Mouse (Mus musculus) forebrain, embryonic 15.5 days (tissue): ENCODE measurements around the gene Fgfr2. TPM values are rescaled to one million over a fixed set of nuclear protein-coding genes. Genes with fewer than 3 reads are reported as not detected.

Experiments used
- ATAC-seq: fragments of 200-750 bp; cut with Nextera tagmentation; replicated peaks from 2 replicates; pipeline ENCODE4 v1.8.0; 2017; ENCODE audit warnings: mild to moderate bottlenecking, moderate TSS enrichment, moderate library complexity
- H3K27ac ChIP-seq: fragments of 300-500 bp; sonication (generic); replicated peaks from 2 replicates; pipeline ENCODE4 v1.5.1; 2015; ENCODE audit warnings: mild to moderate bottlenecking, inconsistent platforms
- H3K27me3 ChIP-seq: fragments of 300-500 bp; sonication (generic); 2 replicates; pipeline ENCODE4 v1.6.1; 2015; ENCODE audit warnings: inconsistent platforms
- H3K36me3 ChIP-seq: fragments of 300-500 bp; sonication (generic); 2 replicates; pipeline ENCODE4 v1.6.1; 2015; ENCODE audit warnings: mild to moderate bottlenecking, inconsistent platforms
- H3K4me1 ChIP-seq: fragments of 300-500 bp; sonication (generic); 2 replicates; pipeline ENCODE4 v1.6.1; 2015; ENCODE audit warnings: inconsistent platforms
- H3K4me2 ChIP-seq: fragments of 300-500 bp; sonication (generic); replicated peaks from 2 replicates; pipeline ENCODE4 v1.6.1; 2015; ENCODE audit warnings: mild to moderate bottlenecking, inconsistent platforms
- H3K4me3 ChIP-seq: fragments of 300-500 bp; sonication (generic); 2 replicates; pipeline ENCODE4 v1.5.1; 2015; ENCODE audit warnings: mild to moderate bottlenecking, inconsistent platforms
- H3K9ac ChIP-seq: fragments of 300-500 bp; sonication (generic); replicated peaks from 2 replicates; pipeline ENCODE4 v1.6.1; 2015; ENCODE audit warnings: mild to moderate bottlenecking, inconsistent platforms
- H3K9me3 ChIP-seq: fragments of 300-500 bp; sonication (generic); 2 replicates; pipeline ENCODE4 v1.6.1; 2016; ENCODE audit warnings: inconsistent platforms
- WGBS: fragments of 180-500 bp; shearing (Covaris S2); methylation state at CpG from one replicate; pipeline ENCODE4 v1.1.7; 2015; ENCODE audit warnings: mixed read lengths; 5-methylcytosine and 5-hydroxymethylcytosine counted together
- polyA plus RNA-seq: library from polyadenylated mRNA; unstranded; fragments of >200 nt; fragmentation: Nextera tagmentation; extraction: Ambion mirVana; gene quantifications from 2 replicates; pipeline ENCODE4 v1.2.1, GENCODE M21; 2015

Fgfr2 gene
- polyA plus RNA-seq, 1 experiment from 2014 or later, result 48.1 TPM

DNA sequence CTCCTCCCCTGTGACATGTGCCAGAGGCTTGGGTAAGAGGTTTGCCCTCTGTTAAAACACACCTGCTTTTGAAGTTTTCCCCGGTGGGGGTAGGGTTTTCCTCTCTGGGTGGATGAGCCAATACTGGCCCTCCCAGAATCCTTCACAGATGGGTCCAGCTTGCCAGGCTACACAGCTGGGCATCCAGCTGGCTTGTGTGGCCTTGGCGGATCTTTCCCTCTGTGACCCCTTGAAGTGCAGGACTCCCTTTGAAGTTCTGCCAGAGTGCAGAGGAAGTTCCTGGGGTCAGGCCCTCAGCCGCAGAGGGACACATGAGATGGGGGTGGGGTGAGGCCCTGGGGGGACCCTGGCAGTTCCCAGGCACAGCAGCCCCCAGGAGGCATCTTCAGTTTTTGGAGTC lies 507.8 kb downstream of the Fgfr2 start:
- no peak overlapping the region for H3K4me2 ChIP-seq
- no peak overlapping the region for H3K9ac ChIP-seq
- no peak overlapping the region for H3K27ac ChIP-seq
- H3K9me3 ChIP-seq, result no peaks in the 10 kb centered on the region
- H3K27me3 ChIP-seq, result no peaks in the 10 kb centered on the region
- peaks cover 6% of the 10 kb centered on the region; the same call in 1 of the 2 replicates for H3K4me1 ChIP-seq
- no peaks in the 10 kb centered on the region for H3K36me3 ChIP-seq
- ATAC-seq, result no peak
- no peak overlapping the region for H3K4me3 ChIP-seq
- WGBS, result 21% methylated on average over 3 of the region's 3 CpGs

DNA sequence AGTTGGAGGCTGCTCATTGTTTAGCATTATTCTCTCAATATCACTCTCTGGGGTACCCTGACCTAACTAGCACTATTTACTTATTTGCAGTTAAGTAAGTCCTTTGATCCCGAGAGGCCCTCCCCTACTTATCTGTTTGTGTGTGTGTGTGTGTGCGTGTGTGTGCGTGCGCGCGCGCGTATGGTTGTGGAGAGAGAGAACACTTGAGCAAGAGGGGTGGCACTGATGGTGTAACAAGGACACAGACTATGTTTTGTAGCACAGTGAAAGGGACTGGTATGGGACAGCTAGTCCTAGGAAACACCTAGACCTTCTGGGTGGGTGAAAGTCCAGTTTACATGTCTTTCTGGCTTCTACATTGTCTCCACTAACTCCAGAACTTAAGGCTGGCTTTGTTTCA lies 511.6 kb downstream of the Fgfr2 start:
- H3K4me2 ChIP-seq, result no peak overlapping the region
- ATAC-seq, result no peak
- H3K27me3 ChIP-seq, result 0 out of 2 replicates have a peak, but pooled peaks cover 4% of the 10 kb centered on the region
- no peak overlapping the region for H3K4me3 ChIP-seq
- no peaks in the 10 kb centered on the region for H3K36me3 ChIP-seq
- no peak overlapping the region for H3K27ac ChIP-seq
- H3K4me1 ChIP-seq, result peaks cover 8% of the 10 kb centered on the region; the same call in 1 of the 2 replicates
- H3K9me3 ChIP-seq, result no peaks in the 10 kb centered on the region
- 94% methylated on average over 8 of the region's 8 CpGs for WGBS
- no peak overlapping the region for H3K9ac ChIP-seq

DNA sequence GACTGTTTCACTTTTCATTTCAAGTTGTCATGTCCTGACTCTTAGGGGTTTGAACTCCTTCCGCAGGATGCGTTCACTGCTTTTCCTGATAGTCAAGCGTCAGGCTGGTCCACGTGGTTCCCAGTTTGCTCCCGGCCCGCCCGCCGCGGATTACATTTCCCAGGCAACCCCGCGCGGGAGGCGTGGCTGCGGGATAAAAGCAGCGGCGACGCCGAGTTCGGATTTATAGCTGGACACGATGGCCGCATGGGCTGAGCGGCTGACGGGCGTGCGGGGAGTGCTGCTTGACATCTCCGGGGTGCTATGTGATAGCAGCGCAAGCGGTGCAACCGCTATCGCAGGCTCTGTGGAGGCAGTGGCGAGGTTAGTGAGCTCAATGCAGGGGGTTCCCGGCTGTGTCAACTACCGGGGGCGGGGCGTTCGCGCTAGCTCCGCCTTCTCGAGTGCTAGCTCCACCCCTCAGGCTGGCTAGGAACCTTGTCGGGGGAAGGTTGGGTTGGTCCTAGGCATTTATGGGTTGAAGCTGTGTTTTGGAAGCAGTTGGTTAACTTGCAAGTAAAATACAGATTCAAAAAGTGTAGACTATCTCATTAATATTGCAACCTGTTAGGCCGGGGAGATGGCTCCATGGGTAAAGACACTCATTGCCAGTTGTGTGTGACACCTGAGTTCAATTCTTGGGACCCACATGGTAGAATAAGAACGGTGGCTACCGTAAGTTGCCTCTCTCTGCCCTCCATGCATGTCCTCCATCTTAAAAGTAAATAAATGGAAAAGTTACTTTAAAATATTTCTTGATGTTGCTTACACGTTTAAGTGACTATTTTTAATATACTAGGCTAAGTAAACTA lies 512.5 kb downstream of the Fgfr2 start, which contains the start of gene Lhpp:
Gene Lhpp, plus strand, starts transcription at position 171 of the 851 bp plus-strand sequence.
- no peak within 1 kb of the TSS for H3K27ac ChIP-seq
- WGBS, result 8% methylated on average over 44 of the region's 44 CpGs
- peak within 1 kb of the TSS; percentile 66 for H3K4me2 ChIP-seq
- peak; percentile 92 for ATAC-seq
- no peaks in the 10 kb centered on the region for H3K36me3 ChIP-seq
- no peaks in the 10 kb centered on the region for H3K9me3 ChIP-seq
- peaks cover 8% of the 10 kb centered on the region; the same call in 1 of the 2 replicates for H3K4me1 ChIP-seq
- H3K9ac ChIP-seq, result peak within 1 kb of the TSS; percentile 52
- H3K4me3 ChIP-seq, result peak within 1 kb of the TSS; percentile 52
- H3K27me3 ChIP-seq, result 0 out of 2 replicates have a peak, but pooled peaks cover 4% of the 10 kb centered on the region

DNA sequence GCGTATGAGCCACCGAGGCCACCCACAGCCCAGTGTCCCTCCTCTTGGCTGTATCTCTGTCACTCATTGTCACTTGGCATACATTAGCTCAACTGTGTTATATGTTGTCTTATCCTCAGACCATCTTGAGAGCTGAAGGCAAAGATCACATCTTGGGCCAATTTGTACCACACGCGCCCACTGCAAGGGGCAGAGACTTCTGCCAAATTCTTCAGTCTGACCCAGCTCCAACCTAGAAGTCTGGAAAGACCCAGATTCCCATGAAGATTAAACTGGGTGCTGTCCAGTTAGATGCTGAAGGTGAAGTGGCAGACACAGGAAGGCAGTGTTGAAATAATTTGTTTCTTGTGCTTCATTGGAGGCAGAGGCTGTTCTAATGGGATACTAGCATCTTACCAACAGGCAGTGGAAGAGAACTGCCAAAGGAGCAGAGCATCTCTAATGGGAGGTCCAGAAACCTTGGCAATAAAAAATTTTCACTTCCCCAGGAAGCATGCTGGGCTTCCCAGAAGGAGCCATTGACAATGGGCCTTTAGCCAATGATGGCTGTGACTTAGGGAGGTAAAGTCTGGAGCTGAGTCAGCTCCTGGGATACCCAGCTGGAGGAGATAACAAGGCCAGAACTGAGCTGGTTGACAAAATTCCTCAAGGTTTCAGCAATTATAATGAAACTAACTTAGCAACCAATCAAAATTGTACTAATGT lies 514.7 kb downstream of the Fgfr2 start:
- no peak overlapping the region for H3K4me2 ChIP-seq
- H3K4me1 ChIP-seq, result peaks cover 8% of the 10 kb centered on the region; the same call in 1 of the 2 replicates
- 89% methylated on average over 4 of the region's 4 CpGs for WGBS
- no peak overlapping the region for H3K27ac ChIP-seq
- no peaks in the 10 kb centered on the region for H3K9me3 ChIP-seq
- ATAC-seq, result no peak
- H3K9ac ChIP-seq, result no peak overlapping the region
- H3K27me3 ChIP-seq, result peaks cover 8% of the 10 kb centered on the region; the same call in 1 of the 2 replicates
- no peaks in the 10 kb centered on the region for H3K36me3 ChIP-seq
- H3K4me3 ChIP-seq, result no peak overlapping the region

DNA sequence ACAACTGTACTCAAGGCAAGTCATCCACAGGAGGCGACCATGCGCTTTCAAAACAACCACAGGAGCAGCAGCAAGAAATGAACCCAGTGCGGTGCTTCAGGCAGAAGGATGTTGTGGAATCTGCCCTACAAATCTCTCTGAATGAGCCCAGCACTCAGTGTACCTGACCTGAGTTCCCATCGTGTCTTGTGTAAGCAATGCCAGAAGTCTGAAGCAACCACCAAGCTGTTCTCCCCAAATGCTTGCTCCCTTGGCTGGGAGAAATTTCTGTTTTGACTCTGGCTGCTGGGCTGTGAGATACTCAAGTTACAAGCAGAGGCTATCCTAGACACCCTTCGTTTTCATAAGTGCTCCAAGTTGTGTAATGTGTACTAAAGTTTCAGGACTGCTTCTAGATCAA lies 517.5 kb downstream of the Fgfr2 start:
- Histone ChIP-seq H3K27me3 (peaks cover 34% of the 10 kb centered on the region), H3K36me3 (no peaks in the 10 kb centered on the region), H3K9me3 (no peaks in the 10 kb centered on the region), H3K27ac (no peak overlapping the region), H3K4me1 (peaks cover 5% of the 10 kb centered on the region; the same call in 1 of the 2 replicates), H3K9ac (no peak overlapping the region), H3K4me2 (no peak overlapping the region), H3K4me3 (no peak overlapping the region)
- ATAC-seq, result no peak
- 70% methylated on average over 5 of the region's 5 CpGs for WGBS

DNA sequence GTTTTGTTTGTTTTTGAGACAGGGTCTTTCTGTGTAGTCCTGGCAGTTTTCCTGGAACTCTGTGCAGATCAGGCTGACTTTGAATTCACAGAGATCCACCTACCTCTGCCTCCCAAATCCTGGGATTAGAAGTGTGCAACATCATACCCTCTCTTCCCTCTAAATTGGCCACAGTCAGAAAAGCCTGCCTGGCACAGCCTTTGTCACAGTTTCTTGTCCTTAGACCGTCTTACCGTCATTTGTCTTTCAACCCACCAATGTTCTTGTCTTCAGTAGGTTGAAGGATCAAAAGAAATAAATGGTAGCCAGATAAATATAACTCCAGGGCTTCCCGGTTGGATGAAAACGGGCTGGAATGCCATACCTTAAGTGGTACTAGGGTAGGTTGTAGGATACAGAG lies 518.4 kb downstream of the Fgfr2 start:
- Histone ChIP-seq H3K36me3 (no peaks in the 10 kb centered on the region), H3K9ac (no peak overlapping the region), H3K27ac (no peak overlapping the region), H3K9me3 (no peaks in the 10 kb centered on the region), H3K27me3 (peaks cover 43% of the 10 kb centered on the region), H3K4me1 (peaks cover 5% of the 10 kb centered on the region), H3K4me3 (no peak overlapping the region), H3K4me2 (no peak overlapping the region)
- 84% methylated on average over 4 of the region's 4 CpGs for WGBS
- no peak for ATAC-seq

DNA sequence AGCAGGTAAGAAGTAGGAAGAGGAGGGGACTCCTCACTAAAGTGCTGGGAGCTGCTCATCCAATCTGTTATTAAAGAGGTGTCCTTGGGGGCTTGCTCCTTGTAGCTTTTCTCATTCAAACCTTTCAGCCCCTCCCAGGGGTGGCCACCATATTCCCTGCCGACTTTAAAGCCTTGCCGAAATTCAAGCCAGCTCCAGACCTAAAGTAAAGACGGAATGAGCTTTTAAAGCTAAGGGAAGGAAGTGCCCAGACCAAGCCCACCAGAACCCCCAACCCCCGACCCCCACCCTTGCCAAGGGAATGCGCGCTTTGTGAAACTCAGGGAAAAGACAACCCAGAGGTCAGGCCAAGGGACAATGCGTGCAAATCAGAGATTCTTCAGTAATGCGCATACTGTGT lies 522.2 kb downstream of the Fgfr2 start:
- 12% methylated on average over 8 of the region's 8 CpGs for WGBS
- no peaks in the 10 kb centered on the region for H3K36me3 ChIP-seq
- H3K27me3 ChIP-seq, result peaks cover 77% of the 10 kb centered on the region
- no peak overlapping the region for H3K9ac ChIP-seq
- no peak overlapping the region for H3K4me2 ChIP-seq
- H3K9me3 ChIP-seq, result no peaks in the 10 kb centered on the region
- H3K27ac ChIP-seq, result no peak overlapping the region
- no peak overlapping the region for H3K4me3 ChIP-seq
- peaks cover 34% of the 10 kb centered on the region for H3K4me1 ChIP-seq
- no peak for ATAC-seq

DNA sequence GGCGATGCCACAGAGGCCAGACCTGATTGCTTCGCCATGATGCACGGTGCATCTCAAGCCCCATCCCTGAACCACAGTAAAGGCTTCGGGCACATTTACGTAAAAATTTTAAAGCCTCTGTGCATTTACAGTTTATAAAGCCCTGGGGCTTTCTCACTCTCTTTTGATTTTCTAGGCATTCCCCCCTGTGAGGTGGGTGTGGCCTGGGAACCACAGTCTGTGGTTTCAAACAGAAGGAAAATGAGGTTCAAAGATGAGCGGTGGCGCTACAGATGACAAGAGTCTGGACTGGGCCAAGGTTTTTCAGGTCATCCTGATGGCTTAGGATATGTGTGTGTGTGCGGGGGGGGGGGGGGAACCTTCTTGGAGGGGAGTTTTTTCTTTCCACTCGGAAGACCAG lies 523.1 kb downstream of the Fgfr2 start:
- WGBS, result 1% methylated on average over 9 of the region's 9 CpGs
- Histone ChIP-seq H3K9me3 (no peaks in the 10 kb centered on the region), H3K36me3 (no peaks in the 10 kb centered on the region), H3K27ac (no peak overlapping the region), H3K4me3 (peak overlapping the region; percentile 35), H3K4me1 (peaks cover 34% of the 10 kb centered on the region), H3K9ac (no peak overlapping the region), H3K4me2 (peak overlapping the region; percentile 68), H3K27me3 (peaks cover 86% of the 10 kb centered on the region)
- ATAC-seq, result 0 out of 2 replicates have a peak, but pooled peaks have one; percentile 13

DNA sequence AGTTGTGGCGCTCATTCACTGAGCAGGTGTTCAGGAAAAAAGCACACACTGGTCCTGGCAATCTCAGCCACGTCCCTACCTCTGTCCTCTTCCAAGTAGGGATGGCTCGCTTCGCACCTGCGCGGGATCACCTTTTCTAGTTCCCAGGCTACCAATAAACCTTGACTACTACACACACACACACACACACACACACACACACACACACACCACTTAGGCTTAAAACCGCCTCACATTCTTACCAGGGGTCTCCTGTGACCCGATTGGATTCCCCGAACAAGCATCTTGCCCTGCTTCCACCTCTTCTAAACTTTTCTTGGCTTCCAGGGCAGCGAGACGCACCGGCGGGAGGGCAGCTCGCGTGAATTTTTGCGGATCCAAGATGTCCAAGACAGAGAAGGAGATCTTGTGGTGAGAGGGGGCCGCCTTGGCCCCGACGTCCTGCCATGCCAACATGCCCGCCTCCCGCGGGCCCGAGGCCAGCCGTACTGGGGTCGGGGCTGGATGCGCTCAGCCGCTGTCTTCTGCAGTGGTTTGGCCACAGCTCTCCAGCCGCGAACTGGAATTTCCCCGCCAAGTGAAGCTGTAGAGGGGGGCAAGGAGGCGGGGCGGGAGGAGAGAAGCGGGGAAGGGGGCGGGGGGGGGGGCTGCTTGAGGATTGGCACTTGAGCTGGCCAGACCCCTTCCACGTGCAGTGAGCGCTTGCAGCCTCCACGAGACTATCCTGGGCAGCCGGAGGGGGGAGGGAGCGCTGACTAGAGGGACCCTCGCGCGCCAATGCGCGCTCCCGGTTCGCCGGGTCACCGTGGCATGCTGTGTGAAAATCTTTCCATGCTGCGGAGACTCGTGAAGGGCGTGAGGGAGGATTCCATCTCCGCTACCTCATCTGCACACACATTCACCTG lies 523.8 kb downstream of the Fgfr2 start, which contains the start of gene Nkx1-2:
Gene Nkx1-2, minus strand, starts transcription at position 567 of the 905 bp plus-strand sequence.
- WGBS, result under 1% methylated on average over 45 of the region's 52 CpGs
- Histone ChIP-seq H3K9me3 (no peaks in the 10 kb centered on the region), H3K4me3 (peak within 1 kb of the TSS; percentile 35), H3K9ac (no peak within 1 kb of the TSS), H3K27me3 (peaks cover 90% of the 10 kb centered on the region), H3K4me2 (peak within 1 kb of the TSS; percentile 68), H3K4me1 (peaks cover 34% of the 10 kb centered on the region), H3K27ac (no peak within 1 kb of the TSS), H3K36me3 (no peaks in the 10 kb centered on the region)
- ATAC-seq, result 0 out of 2 replicates have a peak, but pooled peaks have one; percentile 13

DNA sequence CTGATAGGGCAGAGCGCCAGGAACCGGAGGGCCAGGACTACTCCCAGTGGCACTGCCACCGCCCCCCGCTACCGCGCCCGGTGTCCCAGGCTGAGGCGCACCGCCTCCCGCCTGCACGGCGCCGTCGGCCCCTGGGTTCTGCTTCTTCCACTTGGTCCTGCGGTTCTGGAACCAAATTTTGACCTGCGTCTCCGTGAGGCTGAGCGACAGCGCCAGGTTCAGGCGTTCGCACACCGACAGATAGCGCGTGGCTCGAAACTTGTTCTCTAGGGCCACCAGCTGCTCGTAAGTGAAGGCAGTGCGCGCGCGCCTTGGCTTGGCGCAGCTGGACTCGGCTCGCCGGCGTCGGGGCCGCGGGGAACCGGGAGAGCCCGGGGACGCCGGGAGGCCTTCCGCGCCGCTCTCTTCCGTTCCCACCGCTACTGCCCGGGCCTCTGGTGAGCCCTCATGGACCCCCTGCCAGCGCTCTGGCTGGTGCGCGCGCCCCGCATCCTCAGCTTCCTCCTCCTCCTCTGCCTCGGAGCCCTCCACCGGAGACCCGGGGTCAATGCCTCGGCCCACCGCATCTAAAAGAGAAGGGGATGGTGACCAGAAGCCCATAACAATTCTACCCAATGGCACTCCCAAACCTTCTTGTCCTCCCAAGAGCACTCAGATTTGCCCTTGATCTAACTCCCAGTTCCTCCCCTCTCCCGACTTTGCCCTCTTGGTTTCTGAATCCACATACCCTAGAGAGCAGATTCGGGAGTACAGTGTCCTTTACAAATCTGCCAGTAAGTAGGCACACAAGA lies 525.7 kb downstream of the Fgfr2 start:
- WGBS, result under 1% methylated on average over 58 of the region's 60 CpGs
- ATAC-seq, result no peak
- H3K4me2 ChIP-seq, result peak overlapping the region; percentile 76
- no peak overlapping the region for H3K27ac ChIP-seq
- H3K9ac ChIP-seq, result peak overlapping the region; percentile 16; the same call in 1 of the 2 replicates
- peaks cover 78% of the 10 kb centered on the region for H3K27me3 ChIP-seq
- H3K36me3 ChIP-seq, result no peaks in the 10 kb centered on the region
- H3K9me3 ChIP-seq, result no peaks in the 10 kb centered on the region
- H3K4me3 ChIP-seq, result peak overlapping the region; percentile 41
- peaks cover 34% of the 10 kb centered on the region for H3K4me1 ChIP-seq
